Mouse (Mus musculus): Measurements from ENCODE around the gene Slc25a12. TPM values are rescaled to one million over a fixed set of nuclear protein-coding genes. Genes with fewer than 3 reads are reported as not detected.
A peak's percentile ranks its signal among the peaks of the same experiment; 100 is the strongest.

Slc25a12 gene
- total RNA-seq, 4 experiments from 2014 or later = 229 to 285 (median 258) TPM

- no peak for DNase-seq (ENCODE audit: low spot score)
Observed at GRCm38 (mm10) chr2:71350181-71350580, 17.4 kb downstream of the Slc25a12 start.

GRCm38 (mm10) chr2:71349511-71349910, 18.0 kb downstream of the Slc25a12 start:
- DNase-seq (ENCODE audit: low spot score) = no peak

DNA sequence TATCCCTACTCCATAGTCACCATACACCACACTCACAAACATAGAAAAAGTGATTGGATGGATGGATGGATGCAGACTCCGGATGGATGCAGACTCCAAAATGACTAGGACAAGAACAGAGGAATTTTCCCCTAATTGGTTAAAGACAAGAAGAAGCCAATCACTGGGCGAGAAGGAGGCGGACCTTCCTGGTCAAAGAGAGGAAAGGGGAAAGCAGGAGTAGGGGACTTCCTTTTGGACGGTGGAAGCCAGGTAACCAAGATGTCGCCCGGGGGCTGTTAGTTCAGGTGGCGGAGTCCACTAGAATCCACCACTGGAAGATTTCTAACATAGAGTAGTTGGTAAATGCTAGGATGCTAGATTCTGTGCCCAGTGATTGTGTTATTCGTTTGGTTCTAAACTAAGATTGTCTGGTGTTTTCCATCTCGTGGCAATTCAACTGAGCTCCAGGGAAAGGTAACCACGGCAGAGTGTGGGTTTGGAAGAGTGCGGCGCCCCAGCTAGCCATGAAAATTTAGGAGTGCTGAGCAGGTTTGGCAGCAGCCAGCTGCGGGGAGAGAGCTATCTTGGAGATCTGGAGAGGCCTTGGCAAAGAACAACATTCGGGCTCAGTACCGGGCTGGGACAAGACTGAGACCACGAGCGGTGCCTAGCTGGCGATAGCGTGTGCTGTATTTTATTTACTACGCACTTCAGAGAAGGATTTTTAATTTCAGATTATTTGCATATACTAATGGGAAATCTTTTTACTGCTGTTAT, 19.6 kb downstream of the Slc25a12 start:
- DNase-seq (ENCODE audit: low spot score) = no peak

DNA sequence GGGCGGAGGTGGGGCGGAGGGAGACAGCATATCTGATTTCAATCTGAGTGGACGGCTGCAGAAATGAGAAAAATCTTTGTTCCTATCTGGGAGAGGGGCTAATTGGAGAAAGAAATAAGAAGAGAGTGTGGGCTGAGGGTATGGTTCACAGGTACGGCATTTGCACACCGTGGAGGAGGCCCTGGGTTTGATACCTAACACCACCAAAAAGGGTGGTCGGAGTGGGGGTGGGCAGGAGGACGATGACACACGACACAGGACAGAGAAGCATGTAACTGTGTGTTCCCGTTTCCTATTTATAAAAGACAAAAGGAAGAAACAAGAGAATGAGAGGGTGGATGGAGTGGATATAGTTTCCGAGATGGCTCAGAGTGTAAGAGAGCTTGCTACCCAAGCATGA, 20.4 kb downstream of the Slc25a12 start:
- DNase-seq (ENCODE audit: low spot score) = no peak

- DNase-seq (ENCODE audit: low spot score) = peak; percentile 17
Observed at GRCm38 (mm10) chr2:71343884-71344640, 23.5 kb downstream of the Slc25a12 start.

DNA sequence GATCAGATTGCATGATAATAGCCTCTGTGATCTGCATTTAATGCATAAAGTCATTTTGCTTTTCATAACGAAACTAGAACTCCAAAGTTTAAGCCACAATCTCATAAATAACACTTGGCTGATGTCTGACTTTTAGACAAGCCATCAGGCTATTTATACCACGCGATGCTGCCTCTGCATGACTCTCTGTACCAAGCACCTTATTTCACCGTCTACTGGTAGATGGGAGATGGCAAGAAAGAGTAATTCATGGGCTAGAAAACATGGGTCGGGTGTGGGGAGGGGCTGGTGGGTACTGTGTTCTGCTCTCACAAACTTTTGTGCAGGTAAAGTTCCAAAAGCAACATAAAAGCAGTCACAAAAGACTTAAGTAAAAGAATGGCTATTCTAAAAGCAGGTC, 27.4 kb downstream of the Slc25a12 start:
- DNase-seq (ENCODE audit: low spot score) = no peak

DNA sequence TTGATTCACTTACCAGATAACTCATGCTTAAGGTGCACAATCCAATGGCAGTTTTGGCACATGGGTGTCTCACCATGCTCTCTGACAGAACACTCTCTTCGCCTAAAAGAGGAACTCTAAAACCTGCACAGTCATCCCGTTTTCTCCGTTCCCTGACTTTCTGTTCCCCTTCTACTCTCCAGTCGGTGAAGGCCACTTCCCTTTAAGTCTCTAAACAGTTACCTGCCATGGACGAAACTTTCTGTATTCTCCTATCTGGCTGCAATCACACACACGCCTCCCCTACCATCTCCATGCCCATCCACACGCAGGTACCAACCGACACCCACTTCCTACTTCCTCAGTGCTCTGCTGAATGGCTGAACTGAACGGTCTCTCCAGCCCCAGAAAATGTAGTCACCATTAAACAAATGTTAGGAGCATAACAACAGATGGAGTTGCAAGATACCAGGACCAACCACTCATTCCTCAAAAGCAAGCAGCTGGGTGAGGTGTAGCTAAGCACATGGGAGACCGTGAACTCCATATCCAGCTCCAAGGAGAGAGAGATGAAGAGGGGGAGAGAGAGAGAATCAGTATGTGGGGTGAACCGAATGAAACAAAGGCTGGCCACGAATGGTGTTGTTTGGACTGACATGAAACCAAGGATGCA, 29.3 kb downstream of the Slc25a12 start:
- peak; percentile 15 for DNase-seq (ENCODE audit: low spot score)

- no peak for DNase-seq (ENCODE audit: low spot score)
Observed at GRCm38 (mm10) chr2:71336631-71337030, 30.9 kb downstream of the Slc25a12 start.

DNA sequence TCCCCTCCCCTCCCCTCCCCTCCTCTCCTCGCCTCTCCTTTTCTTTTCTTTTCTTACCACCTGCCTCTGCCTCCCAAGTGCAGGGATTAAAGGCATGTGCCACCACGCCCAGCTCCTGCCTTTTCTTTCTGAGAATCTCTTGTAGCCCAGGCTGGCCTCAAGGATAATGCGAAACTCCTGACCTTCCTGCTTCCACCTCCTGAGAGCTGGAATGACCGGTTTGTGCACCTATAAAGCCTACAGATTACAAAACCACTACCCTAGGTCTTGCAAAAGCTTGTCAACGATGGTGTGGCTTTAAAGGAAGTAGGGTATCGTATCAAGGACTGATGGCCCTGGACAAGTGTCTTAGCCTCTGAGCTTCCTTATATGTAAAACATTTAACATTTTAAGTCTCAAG, 31.3 kb downstream of the Slc25a12 start:
- no peak for DNase-seq (ENCODE audit: low spot score)

- no peak for DNase-seq (ENCODE audit: low spot score)
Observed at GRCm38 (mm10) chr2:71333986-71334822, 33.3 kb downstream of the Slc25a12 start.

- DNase-seq (ENCODE audit: low spot score) = no peak
Observed at GRCm38 (mm10) chr2:71329761-71330160, 37.8 kb downstream of the Slc25a12 start.

DNA sequence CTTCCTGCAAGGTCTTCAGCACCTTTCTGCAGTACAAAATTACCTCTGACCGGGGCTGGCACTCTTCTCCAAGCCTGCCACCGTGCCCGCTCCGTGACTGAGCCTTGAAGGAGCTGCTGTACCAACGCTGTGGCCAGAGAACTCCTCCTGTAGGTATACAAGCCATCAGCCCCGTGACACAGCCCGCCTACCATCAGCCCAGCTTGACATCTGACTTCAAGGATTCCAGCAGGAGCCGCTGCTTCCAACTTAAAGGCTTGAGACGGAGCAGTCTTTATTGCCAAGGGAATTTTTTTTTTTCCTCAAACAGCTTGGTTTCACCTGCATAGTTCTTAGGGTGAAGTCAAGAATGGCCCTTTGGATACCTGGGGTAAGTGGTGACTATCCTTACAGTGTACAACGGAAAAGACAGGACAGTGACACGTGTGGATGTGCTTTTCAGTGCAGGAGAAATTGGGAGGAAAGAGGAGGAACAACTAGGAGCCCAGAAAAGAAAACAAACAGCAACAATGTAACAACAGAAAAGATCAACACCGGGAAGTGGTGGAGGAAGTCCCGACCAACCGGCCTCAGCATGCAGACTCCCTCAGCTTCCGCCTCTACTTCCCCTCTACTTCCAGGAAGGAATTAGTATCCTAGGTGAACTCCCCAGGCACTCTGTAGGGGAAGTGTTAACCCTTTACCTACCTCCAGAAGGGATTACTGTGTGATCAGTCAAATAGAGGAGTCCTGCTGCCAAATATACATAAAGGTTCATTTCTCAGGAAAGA, 39.0 kb downstream of the Slc25a12 start:
- DNase-seq (ENCODE audit: low spot score) = no peak

GRCm38 (mm10) chr2:71327715-71328114, 39.8 kb downstream of the Slc25a12 start:
- no peak for DNase-seq (ENCODE audit: low spot score)

- DNase-seq (ENCODE audit: low spot score) = no peak
Observed at GRCm38 (mm10) chr2:71326766-71327464, 40.6 kb downstream of the Slc25a12 start.

- no peak for DNase-seq (ENCODE audit: low spot score)
Observed at GRCm38 (mm10) chr2:71323886-71324285, 43.7 kb downstream of the Slc25a12 start.

- no peak for DNase-seq (ENCODE audit: low spot score)
Observed at GRCm38 (mm10) chr2:71321486-71321885, 46.1 kb downstream of the Slc25a12 start.

- no peak for DNase-seq (ENCODE audit: low spot score)
Observed at GRCm38 (mm10) chr2:71316116-71316789, 51.3 kb downstream of the Slc25a12 start.

- DNase-seq (ENCODE audit: low spot score) = no peak
Observed at GRCm38 (mm10) chr2:71315022-71315421, 52.5 kb downstream of the Slc25a12 start.

DNA sequence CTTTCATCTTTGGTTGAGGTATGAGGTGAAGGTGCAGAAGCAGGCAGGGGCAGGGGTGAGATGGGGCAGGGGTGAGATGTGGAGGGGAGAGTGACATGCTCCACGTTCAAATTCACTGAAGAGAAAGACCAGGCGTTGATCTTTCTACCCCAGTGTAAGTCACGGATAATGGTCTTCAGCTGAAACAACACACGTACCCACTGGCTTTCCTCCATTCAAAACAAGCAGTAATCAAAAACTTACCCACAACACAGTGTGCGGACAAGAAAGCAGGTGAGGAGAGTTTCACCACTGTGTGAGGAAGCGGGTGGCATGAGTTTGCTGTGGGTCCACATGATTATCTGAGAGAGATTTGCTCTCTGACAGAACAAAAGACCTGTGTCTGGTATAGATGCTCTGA, 53.5 kb downstream of the Slc25a12 start:
- DNase-seq (ENCODE audit: low spot score) = no peak

- no peak for DNase-seq (ENCODE audit: low spot score)
Observed at GRCm38 (mm10) chr2:71312067-71312466, 55.5 kb downstream of the Slc25a12 start.
